Mouse (Mus musculus): ENCODE results near the gene Cs. TPM values are rescaled to one million over a fixed set of nuclear protein-coding genes. Genes with fewer than 3 reads are reported as not detected.

The Cs gene
- 100 to 1,000 TPM; 589 to 611 TPM for total RNA-seq (2021)
- long read RNA-seq, experiment 1, transcript Cs-201 (11 exons, 2,926 nt) = major isoform, 336 of 479 reads
- long read RNA-seq, experiment 1, partial matches to known transcripts = 140 of 479 reads
- long read RNA-seq, experiment 1, other reads (novel, unspliced or antisense) = 3 of 479 reads
- long read RNA-seq, experiment 2, transcript Cs-201 (11 exons, 2,926 nt) = major isoform, 514 of 672 reads
- long read RNA-seq, experiment 2, partial matches to known transcripts = 150 of 672 reads
- long read RNA-seq, experiment 2, other reads (novel, unspliced or antisense) = 8 of 672 reads

GRCm38 (mm10) chr10:128337306-128338181, at the start of gene Cs:
TSS of gene Cs (plus strand) at chr10:128337734.
- DNase-seq = peak; percentile 98

DNA sequence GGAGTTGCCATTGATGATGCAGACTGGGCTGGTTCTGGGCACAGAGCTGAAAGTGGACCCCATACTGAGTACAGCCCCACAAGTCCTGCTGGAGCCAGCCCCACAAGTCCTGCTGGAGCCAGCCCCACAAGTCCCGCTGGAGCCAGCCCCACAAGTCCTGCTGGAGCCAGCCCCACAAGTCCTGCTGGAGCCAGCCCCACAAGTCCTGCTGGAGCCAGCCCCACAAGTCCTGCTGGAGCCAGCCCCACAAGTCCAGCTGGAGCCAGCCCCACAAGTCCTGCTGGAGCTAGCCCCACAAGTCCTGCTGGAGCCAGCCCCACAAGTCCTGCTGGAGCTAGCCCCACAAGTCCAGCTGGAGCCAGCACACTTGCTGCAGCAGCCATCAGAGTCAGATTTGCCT, 46.9 kb upstream of the Cs start:
- DNase-seq = peak; percentile 63

DNA sequence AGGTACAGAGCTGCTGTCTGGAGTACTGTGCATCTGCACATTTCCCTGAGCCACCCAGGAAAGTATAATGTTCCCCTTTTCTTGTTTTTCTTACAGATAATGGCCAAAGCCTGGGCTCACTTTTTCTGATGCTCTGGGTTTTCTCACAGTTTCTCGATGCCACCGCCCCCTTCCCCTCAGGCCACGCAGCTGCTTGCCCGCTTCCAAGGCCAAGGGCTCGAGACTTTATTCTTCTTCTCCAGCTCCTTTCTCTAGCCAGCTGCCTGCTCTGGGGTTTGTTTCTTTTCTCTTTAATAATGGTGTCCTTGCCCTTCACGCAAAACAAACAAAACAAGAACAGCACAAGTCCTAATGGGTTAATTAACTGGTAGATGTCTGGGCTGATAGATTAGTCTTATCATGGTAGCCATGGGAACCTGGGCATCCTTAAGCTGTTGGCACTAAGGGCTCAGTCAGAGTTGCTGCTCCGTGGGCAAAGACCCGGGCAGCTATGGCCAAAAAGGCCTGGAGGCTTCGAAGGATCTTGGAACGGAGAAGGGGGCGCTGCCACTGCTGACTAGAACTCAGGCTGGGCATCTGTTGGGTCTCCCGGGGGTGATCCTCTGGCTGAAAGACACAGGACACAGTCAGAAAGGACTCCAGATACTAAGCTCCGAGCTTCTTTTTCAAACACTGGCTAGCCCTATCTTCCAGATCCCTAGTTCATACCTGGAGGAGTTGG, 41.0 kb upstream of the Cs start:
- DNase-seq = no peak

GRCm38 (mm10) chr10:128297221-128297620, 40.3 kb upstream of the Cs start:
- no peak for DNase-seq

GRCm38 (mm10) chr10:128297622-128298021, 39.9 kb upstream of the Cs start:
- DNase-seq = no peak

GRCm38 (mm10) chr10:128298243-128298642, 39.3 kb upstream of the Cs start:
- DNase-seq = no peak

DNA sequence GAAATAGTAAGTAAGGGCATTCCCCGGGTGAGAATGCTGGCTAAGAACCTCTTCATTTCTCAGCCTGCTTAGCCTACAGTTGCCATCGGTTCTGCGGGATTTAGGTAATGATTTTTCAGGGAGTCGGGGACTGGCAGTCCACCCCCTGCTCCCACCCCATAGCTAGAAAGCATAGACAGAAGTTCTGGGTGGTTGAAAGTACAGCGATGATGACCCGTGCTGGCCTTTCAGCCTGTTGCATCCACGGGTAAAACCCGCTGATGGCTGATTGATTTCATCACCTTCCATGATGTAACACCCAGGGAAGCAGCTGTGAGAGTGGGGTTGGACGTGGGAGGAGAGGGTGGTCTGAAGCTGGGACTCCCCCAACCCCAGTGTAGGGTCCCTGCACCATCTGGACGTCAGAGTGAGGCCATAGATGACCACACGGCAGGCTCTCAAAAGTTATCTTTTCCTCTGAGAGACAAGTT, 38.8 kb upstream of the Cs start, which contains the start of gene Il23a:
TSS of gene Il23a (minus strand) at position 51 of the 470 bp plus-strand sequence.
- DNase-seq = no peak

GRCm38 (mm10) chr10:128302357-128302756, 35.2 kb upstream of the Cs start:
- no peak for DNase-seq

- no peak for DNase-seq
These were observed 34.8 kb upstream of the Cs start for GRCm38 (mm10) chr10:128302785-128303125.

DNA sequence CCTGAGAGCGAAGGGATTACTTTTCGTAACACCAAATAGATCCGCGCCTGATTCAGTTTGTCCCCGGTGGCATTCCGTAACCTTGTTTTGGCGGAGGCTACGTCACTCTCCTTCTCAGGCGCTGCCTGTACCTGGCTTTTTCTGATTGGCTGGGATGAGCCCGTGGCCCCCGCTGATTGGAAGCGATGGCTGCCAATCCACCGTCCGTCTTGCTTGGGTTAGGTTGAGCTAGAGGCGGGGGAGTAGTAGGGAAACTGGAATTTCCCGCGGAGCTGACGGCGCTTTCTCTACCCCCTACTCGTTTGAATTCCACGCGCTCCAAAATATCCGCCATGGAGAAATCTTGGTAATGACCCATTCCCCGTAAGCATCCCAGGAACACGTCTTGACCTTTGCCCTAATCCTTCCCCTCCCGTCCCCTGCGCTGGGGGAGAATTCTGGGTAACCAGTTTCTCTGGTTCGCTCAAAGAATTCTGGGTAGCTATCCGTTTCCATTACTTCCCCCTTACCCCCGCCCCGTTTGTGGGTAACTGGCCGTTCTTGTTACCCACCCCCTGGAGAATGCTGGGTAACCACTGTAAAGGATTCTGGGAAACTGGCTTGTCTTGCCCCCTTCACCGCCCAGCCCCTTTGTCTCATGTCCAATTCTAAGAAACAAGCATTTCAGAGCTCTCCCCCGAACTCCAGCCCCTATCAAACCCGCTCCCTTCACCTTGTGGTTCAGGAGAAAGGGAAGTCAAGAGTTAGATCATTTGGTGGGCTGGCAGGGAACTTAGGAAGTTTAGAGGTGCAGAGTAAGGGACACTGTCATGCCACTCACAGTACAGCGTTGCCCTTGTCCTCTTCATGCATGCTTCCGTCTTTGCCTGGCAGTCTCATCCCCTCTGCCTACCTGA, 34.2 kb upstream of the Cs start, which contains the start of gene Pan2:
TSS of gene Pan2 (plus strand) at position 210 of the 896 bp plus-strand sequence.
- DNase-seq = peak; percentile 100

GRCm38 (mm10) chr10:128309654-128310053, 27.9 kb upstream of the Cs start:
- DNase-seq = no peak

DNA sequence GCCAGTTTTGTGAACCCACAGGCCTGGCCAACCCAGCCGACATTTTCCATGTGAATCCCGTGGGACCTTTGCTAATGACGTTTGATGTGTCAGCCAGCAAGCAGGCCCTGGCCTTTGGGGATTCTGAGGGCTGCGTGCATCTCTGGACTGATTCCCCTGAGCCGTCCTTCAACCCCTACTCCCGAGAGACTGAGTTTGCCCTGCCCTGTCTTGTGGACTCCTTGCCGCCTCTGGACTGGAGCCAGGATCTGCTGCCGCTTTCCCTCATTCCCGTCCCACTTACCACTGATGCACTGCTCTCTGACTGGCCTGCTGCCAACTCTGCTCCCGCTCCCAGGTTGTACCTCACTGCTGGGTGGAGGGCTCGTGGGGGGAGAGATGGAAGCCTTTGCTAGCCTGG, 27.4 kb upstream of the Cs start:
- no peak for DNase-seq

DNA sequence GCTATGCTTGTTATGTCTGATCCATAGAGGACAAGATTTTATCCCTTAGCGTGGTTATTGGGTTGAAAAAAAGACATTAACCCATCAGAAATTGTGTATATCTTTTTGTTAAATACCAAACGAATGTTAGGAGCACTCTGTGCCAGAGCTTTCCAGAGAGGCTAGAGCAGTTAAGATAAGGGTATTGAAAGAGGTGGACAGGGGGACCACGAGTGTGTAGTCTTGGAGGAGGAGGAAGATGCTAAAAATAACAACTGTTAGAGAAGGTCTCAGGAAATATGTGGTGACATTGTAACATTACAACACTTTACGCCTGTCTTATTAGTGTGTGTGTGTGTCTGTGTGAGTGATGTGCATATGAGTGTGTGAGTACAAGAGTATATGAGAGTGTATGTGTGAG, 26.6 kb upstream of the Cs start:
- DNase-seq = no peak

DNA sequence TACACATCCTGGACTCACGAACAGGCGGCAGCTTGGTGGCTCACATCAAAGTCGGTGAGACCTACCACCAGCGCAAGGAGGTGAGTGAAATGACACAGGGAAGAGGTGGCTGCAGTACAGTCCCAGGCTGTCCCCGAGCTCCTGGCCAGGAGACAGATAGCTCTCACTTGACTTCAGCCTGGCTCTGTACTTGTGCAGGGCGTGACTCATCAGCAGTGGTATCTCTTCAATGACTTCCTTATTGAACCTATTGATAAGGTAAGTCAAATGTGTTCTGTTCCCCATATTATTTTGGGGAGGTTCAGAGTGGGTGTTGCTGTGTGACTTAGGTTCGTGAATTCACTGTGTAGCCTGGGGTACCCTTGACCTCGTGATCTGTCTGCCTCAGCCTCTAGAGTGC, 22.0 kb upstream of the Cs start:
- DNase-seq = no peak

GRCm38 (mm10) chr10:128321641-128322040, 15.9 kb upstream of the Cs start:
- DNase-seq = no peak

GRCm38 (mm10) chr10:128322141-128323108, 15.1 kb upstream of the Cs start, which contains the start of gene Cnpy2:
TSS of gene Cnpy2 (plus strand) at chr10:128322459.
- DNase-seq = peak; percentile 79

GRCm38 (mm10) chr10:128323516-128323915, 14.0 kb upstream of the Cs start:
- DNase-seq = no peak

GRCm38 (mm10) chr10:128326825-128327224, 10.7 kb upstream of the Cs start:
- DNase-seq = no peak

DNA sequence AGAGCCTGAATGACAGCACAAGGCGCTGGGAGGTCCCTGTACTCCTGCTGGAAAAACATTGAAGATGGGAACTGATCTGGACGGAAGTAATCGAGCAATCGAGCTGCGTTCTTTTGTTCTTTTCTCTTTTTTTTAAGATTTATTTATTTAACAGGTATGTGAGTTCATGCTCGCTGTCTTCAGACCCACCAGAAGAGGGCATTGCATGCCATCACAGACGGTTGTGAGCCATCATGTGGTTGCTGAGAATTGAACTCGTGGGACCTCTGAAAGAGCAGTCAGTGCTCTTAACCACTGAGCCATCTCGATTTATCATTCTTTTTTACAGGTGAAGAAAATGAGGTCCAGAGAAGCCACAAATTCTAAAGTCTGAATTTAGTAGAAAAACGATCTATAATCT, 9.9 kb upstream of the Cs start:
- no peak for DNase-seq

Measured in gastrocnemius, postnatal 25 days (tissue).